Comparison of ENCODE assay signal across 10 mouse cellular contexts in genomic region chr5:34251794-34252193, GRCm38 (mm10). TPM values are rescaled to one million over a fixed set of nuclear protein-coding genes. Genes with fewer than 3 reads are reported as not detected.
A peak's percentile ranks its signal among the peaks of the same experiment; 100 is the strongest.
DNase-seq lines count a peak whose midpoint lies in the region; ATAC-seq and TF ChIP-seq lines count a peak whose summit lies in the region.
"Had no signal": no experiment of that assay in that cellular context is flagged by ENCODE, and none has a peak within 500 bp of the region (broad histone marks: within the 10 kb centered on the region; RNA-seq: fewer than 3 reads in every experiment).

No protein-coding gene starts in this region.

- H3K9ac ChIP-seq in midbrain, embryonic 12.5 days (replicated peaks) = no peak overlapping the region

- H3K9me3 ChIP-seq in midbrain, embryonic 12.5 days = no peaks in the 10 kb centered on the region
- H3K9me3 ChIP-seq: megakaryocyte, embryonic 14.5 days had no signal

- H3K4me1 ChIP-seq in thymus, adult 2 months (replicated peaks; ENCODE audit: control insufficient read depth, insufficient read depth, low read length) = peaks cover 59% of the 10 kb centered on the region
- H3K4me1 ChIP-seq in midbrain, embryonic 12.5 days = peaks cover 33% of the 10 kb centered on the region

- H3K4me3 ChIP-seq in thymus, adult 2 months (ENCODE audit: control insufficient read depth, insufficient read depth, low read length) = no peak overlapping the region
- no peak overlapping the region for H3K4me3 ChIP-seq in midbrain, embryonic 12.5 days
- H3K4me3 ChIP-seq: megakaryocyte, embryonic 14.5 days had no signal

- no peaks in the 10 kb centered on the region for H3K36me3 ChIP-seq in thymus, adult 2 months (ENCODE audit: control insufficient read depth, insufficient read depth, low read length)
- no peaks in the 10 kb centered on the region for H3K36me3 ChIP-seq in midbrain, embryonic 12.5 days

- peak overlapping the region; percentile 83 for H3K27ac ChIP-seq in thymus, adult 2 months (ENCODE audit: control insufficient read depth, insufficient read depth, low read length)
- H3K27ac ChIP-seq in midbrain, embryonic 12.5 days (replicated peaks) = peak overlapping the region; percentile 52

- H3K27me3 ChIP-seq in thymus, adult 2 months (ENCODE audit: control insufficient read depth, insufficient read depth, low read length) = no peaks in the 10 kb centered on the region
- H3K27me3 ChIP-seq in midbrain, embryonic 12.5 days = no peaks in the 10 kb centered on the region

- no peak for TF ChIP-seq POLR2A in thymus, adult 2 months (IDR thresholded peaks at IDR 0.05; ENCODE audit: control insufficient read depth, extremely low read depth, insufficient read depth, low read length, poor library complexity)

- DNase-seq in adrenal gland, adult (ENCODE audit: inconsistent age in 2 of 2, low spot score in 1 of 2) = peak; percentile 58 to 83
- no peak for DNase-seq in adrenal gland, postnatal 4 days (ENCODE audit: low spot score in 2 of 2)
- DNase-seq in thymus, adult 2 months = no peak
- no peak for DNase-seq in thymus, postnatal 14 days
- no peak for DNase-seq in gastrocnemius, postnatal 10 days
- DNase-seq in left cerebral cortex, adult 9 months (ENCODE audit: low spot score in 2 of 2) = no peak
- DNase-seq in spleen, postnatal 4 days (ENCODE audit: low spot score in 2 of 2) = no peak

- H3K4me2 ChIP-seq in midbrain, embryonic 12.5 days (replicated peaks) = no peak overlapping the region
- H3K4me2 ChIP-seq: liver, embryonic 11.5 days had no signal

- WGBS in thymus, adult 2 months = 88% methylated on average over 4 of the region's 4 CpGs
- 47% methylated on average over 4 of the region's 4 CpGs for WGBS in midbrain, embryonic 12.5 days

- ATAC-seq in midbrain, embryonic 12.5 days (ENCODE audit: low FRiP score, low read depth) = no peak

- TF ChIP-seq CTCF in thymus, adult 2 months (IDR thresholded peaks at IDR 0.05; ENCODE audit: borderline replicate concordance, control insufficient read depth, extremely low read depth, insufficient read depth, low read length, poor library complexity) = no peak

RNA-seq across cellular contexts. Expression of gene Zfyve28, which starts 36.5 kb away (rescaled TPM):
- 1 to 10 TPM in 1 of 2 experiments, under 1 TPM in 1; 0.79 to 1.1 TPM for total RNA-seq in adrenal gland, postnatal 4 days (2021)
- 30.1 and 39.1 TPM in 2 replicates for polyA plus RNA-seq in thymus, adult 2 months (2012; rRNA removed)
- polyA plus RNA-seq in midbrain, embryonic 12.5 days (2016; fragmentation: Nextera tagmentation; extraction: Ambion mirVana) = 1.9 and 2.5 TPM in 2 replicates
- total RNA-seq in gastrocnemius, postnatal 10 days (2021) = 1 to 10 TPM; 1.1 to 1.5 TPM
- polyA plus RNA-seq: liver, embryonic 11.5 days had no signal

RNA-seq across cellular contexts. Expression of gene Cfap99, which starts 36.6 kb away (rescaled TPM):
- total RNA-seq in adrenal gland, postnatal 4 days (2021) = under 1 TPM in 1 of 2 experiments, not detected in 1; 0.14 TPM
- not detected in 2 replicates for polyA plus RNA-seq in thymus, adult 2 months (2012; rRNA removed)
- polyA plus RNA-seq in midbrain, embryonic 12.5 days (2016; fragmentation: Nextera tagmentation; extraction: Ambion mirVana) = not detected in 2 replicates
- total RNA-seq in gastrocnemius, postnatal 10 days (2021) = under 1 TPM in 1 of 2 experiments, not detected in 1; 0.12 TPM
- polyA plus RNA-seq: liver, embryonic 11.5 days had no signal

Comparison
In these comparisons a context has a peak if more than half of its experiments do, and no peak if none do; other contexts are left out.
1. DNase-seq: peak in adrenal gland, adult (2 of 2); none in adrenal gland, postnatal 4 days (0 of 2), thymus, adult 2 months (single experiment), thymus, postnatal 14 days (single experiment), gastrocnemius, postnatal 10 days (single experiment), left cerebral cortex, adult 9 months (0 of 2) and spleen, postnatal 4 days (0 of 2).